Mouse (Mus musculus): Measurements from ENCODE around the gene Msi1. TPM values are rescaled to one million over a fixed set of nuclear protein-coding genes. Genes with fewer than 3 reads are reported as not detected.
A peak's percentile ranks its signal among the peaks of the same experiment; 100 is the strongest.

Gene Msi1
- polyA plus RNA-seq, 1 experiment: 9.1 TPM

DNA sequence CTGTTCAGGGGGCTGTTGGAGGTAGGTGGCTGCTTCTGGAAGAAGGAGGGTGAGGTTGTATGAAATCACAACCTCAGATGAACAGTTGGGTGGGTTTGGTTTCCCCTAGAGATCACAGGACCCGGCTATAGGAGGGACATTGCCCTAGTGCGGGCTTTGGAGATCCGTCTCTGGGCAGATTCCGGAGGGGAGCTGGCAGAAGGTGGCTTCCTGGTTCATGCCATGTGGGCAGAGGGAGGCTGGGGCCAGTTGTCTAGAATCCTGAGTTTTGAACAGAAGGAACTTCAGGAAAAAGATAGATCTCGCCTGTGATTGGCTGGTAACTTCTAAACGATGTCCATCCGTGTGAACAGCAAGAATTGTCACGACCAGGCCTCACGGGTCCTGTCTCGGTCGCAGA lies 3.0 kb downstream of the Msi1 start:
- Histone ChIP-seq H3K27ac (ENCODE audit: insufficient read depth, low read length) (no peak overlapping the region), H3K4me3 (ENCODE audit: insufficient read depth, low read length) (no peak overlapping the region)

DNA sequence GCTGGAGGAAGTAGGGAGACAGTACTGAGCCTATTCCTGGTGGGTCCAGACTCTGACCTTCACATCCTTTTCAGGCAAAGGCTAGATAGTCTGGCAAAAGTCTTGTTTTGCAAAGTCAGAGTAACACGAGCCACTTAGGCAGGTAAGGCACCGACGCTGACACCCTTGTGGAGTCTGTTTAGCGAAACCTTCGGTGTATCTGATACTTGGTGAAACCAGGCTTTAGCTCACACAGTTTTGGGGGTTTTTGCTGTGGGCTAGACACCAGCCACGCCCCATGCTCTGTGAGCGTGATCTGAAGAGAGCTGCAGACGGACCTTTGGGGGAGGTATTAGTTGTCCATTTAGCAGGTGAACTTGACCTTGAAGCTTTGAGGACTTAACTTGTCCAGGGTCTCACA lies 3.8 kb downstream of the Msi1 start:
- Histone ChIP-seq H3K4me1 (ENCODE audit: control insufficient read depth, insufficient read depth, low read length) (peaks cover 4% of the 10 kb centered on the region; the same call in 1 of the 2 replicates), H3K27ac (ENCODE audit: insufficient read depth, low read length) (no peak overlapping the region), H3K4me3 (ENCODE audit: insufficient read depth, low read length) (no peak overlapping the region)
- TF ChIP-seq POLR2A (IDR thresholded peaks at IDR 0.05; ENCODE audit: low read depth, low read length) (no peak), CTCF (IDR thresholded peaks at IDR 0.05; ENCODE audit: borderline replicate concordance, insufficient read depth, low read length) (no peak)

More for the DNA sequence above, 3.0 kb downstream of the Msi1 start:
- TF ChIP-seq POLR2A (IDR thresholded peaks at IDR 0.05; ENCODE audit: low read depth, low read length) (no peak), CTCF (IDR thresholded peaks at IDR 0.05; ENCODE audit: borderline replicate concordance, insufficient read depth, low read length) (no peak)
- H3K4me1 ChIP-seq (ENCODE audit: control insufficient read depth, insufficient read depth, low read length): peaks cover 4% of the 10 kb centered on the region; the same call in 1 of the 2 replicates

DNA sequence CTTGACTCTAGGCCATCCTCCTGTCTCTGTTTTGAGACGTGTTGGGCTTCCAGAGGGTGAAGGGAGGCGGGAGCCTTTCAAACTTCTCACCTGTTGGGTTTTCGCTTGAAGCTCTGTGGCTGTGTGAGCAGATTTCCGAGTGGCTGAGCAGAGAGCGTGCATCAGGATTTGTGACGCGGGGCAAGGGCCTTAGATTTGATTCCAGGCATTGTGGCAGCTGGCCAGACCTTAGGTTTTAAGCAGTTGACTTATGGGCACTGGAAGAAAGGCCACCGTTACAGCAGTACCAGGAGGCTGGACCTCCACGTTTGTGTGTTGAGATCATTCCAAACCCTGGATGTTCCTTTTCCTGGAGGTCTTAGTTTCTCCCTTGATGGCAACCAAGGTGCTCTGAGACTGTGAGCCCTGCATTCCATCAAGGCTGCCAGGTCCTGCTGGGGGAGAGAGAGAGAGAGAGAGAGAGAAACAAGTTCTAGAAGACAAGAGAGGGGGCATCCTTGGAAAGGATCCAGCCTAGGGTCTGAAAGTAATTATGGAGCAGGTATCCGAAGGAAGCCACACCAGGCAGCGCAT lies 5.0 kb downstream of the Msi1 start:
- Histone ChIP-seq H3K4me1 (ENCODE audit: control insufficient read depth, insufficient read depth, low read length) (peaks cover 4% of the 10 kb centered on the region; the same call in 1 of the 2 replicates), H3K4me3 (ENCODE audit: insufficient read depth, low read length) (no peak overlapping the region), H3K27ac (ENCODE audit: insufficient read depth, low read length) (no peak overlapping the region)
- no peak for TF ChIP-seq CTCF (IDR thresholded peaks at IDR 0.05; ENCODE audit: borderline replicate concordance, insufficient read depth, low read length)

DNA sequence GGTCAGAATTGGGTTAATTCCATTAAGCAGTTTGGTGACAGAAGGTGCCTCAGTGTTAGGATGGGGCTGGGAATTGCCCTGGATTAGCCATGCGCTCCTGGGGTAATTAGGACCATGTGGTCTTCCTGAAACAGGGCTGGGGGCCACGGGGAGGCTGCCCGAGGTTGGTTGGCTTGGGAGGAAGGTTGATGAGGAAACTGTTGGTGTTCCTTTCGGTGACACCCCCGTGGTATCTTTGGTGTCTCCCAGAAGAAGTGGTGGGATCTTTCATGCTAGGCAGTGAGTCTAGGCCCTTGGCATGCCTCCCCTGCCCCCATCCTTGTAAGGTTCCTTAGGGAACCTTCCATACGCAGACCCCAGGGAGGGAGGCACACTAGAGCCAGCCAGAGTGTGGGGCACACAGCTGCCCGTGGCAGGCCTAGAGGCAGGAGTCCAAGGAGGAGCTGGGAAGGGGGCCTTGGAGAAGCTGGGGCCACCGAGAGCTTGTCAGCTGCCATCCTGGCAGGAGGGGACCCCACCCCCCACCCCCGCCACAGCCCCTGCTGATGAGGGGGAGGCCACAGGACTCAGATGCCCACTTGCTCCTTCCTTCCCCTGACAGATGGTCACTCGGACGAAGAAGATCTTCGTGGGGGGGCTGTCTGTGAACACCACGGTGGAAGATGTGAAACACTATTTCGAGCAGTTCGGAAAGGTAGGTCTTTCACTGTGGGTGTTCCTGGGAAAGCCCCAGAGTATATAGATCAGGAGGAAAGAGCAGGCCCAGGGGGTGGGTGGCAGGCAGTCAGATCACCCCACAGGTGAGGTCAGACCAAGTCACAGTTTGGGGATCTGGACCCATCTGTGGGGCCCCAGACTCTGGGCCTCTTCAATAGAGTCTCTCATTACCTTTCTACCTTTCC lies 5.7 kb downstream of the Msi1 start:
- no peak overlapping the region for H3K27ac ChIP-seq (ENCODE audit: insufficient read depth, low read length)

DNA sequence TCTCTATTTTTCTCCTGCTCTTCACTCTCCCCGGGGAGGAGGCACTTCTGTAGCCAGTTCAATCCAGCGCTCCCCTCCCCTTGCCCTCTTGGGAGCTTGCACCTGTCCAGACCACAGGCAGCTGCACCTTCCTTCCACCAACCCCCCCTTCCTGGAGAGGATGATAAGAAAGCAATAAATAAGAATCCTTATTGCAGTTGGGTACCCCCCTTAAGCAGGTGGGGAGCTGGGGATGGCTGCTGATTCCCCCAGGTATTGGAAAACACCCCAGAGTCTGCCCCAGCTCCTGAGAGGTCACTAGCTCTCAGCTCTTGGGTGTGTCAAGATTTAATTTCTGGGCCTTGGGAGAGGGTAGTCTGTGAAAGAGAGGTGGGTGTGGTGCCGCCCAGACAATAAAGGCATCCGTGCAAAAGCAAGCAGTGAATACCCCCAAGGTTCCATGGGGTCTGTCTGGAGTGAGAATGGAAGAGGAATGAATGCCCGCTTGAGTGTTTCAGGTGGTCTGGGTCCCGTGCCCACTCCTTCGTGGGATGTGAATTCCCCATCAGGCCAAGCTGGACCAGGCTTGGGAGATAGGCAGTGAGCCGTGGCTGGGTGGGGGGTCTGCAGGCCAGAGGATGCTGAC lies 6.5 kb downstream of the Msi1 start:
- Histone ChIP-seq H3K4me1 (ENCODE audit: control insufficient read depth, insufficient read depth, low read length) (peaks cover 4% of the 10 kb centered on the region; the same call in 1 of the 2 replicates), H3K27ac (ENCODE audit: insufficient read depth, low read length) (no peak overlapping the region), H3K4me3 (ENCODE audit: insufficient read depth, low read length) (no peak overlapping the region; the same call in 1 of the 2 replicates)
- TF ChIP-seq POLR2A (IDR thresholded peaks at IDR 0.05; ENCODE audit: low read depth, low read length): no peak

More for the DNA sequence above, 5.7 kb downstream of the Msi1 start:
- TF ChIP-seq POLR2A (IDR thresholded peaks at IDR 0.05; ENCODE audit: low read depth, low read length) (no peak), CTCF (IDR thresholded peaks at IDR 0.05; ENCODE audit: borderline replicate concordance, insufficient read depth, low read length) (no peak)
- Histone ChIP-seq H3K4me1 (ENCODE audit: control insufficient read depth, insufficient read depth, low read length) (peaks cover 4% of the 10 kb centered on the region; the same call in 1 of the 2 replicates), H3K4me3 (ENCODE audit: insufficient read depth, low read length) (no peak overlapping the region)

DNA sequence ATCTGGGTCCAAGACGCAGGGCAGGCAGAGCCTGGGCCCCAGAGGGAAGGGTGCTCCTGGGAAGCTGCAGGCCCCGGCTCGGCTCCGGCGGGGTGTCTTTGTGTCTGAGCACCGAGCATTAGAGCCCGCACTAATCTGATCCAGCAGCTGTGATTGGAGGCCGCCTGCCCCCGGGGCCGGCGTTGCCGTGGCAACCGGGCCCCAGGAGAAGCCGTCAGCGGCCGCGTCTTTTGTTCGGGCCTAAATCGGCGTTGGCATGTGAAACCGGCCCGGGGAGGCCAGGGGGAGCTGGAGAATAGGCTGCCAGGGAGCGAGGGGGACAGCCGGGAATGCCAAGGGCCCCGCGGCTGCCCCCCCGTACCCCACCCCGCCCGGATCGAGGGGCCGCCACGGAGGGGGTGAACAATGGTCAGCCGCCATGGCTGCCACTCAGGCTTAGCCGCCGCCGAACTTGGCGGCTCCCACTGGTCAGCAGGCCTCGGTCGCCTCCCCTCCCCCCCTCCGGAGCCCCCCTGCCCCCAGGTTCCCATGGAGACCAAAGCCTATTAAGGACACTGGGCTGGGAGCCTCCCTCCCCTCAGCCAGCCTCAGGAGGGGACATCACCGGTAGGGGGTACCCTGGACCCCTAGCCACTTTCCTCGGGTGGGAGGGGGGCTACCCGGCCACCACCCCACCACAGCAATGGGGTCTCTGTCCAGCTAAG lies 7.2 kb downstream of the Msi1 start:
- Histone ChIP-seq H3K4me1 (ENCODE audit: control insufficient read depth, insufficient read depth, low read length) (peaks cover 4% of the 10 kb centered on the region; the same call in 1 of the 2 replicates), H3K4me3 (ENCODE audit: insufficient read depth, low read length) (no peak overlapping the region; the same call in 1 of the 2 replicates), H3K27ac (ENCODE audit: insufficient read depth, low read length) (no peak overlapping the region)
- TF ChIP-seq CTCF (IDR thresholded peaks at IDR 0.05; ENCODE audit: borderline replicate concordance, insufficient read depth, low read length): no peak
- TF ChIP-seq POLR2A (IDR thresholded peaks at IDR 0.05; ENCODE audit: low read depth, low read length): peak; percentile 39; the same call in 1 of the 2 replicates

DNA sequence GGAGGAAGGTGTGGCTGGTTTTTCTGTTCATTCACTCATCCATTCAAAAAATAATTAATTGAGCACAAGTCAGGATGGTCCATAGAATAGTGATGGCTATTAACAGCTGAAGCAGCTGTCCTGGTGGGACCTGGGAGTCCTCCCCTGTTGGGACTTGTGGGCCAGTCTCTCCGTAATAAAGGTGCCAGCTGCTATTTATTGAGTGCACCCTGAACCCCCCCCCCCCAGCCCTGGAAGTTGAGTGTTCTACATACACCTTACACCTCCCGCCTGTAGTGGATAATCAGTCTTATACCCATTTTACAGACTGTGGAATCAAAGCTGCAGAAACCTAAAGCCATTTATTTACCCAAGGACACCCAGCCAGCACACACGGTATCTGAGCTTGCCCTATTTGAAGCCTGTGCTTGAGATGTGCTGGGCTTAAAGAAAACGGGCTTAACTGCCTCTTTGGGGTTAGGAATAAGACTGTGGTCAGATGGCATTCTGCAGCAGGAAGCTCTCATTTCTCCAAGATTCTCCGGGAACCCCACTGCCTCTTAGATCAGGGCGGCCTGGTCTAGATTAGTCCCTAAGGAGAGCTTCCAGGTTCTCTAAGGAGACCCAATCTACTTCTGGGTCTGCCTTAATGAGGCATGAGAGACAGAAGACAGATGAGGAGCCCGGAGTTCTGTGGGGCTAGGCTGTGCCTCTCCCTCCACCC lies 8.0 kb downstream of the Msi1 start:
- no peak overlapping the region for H3K4me3 ChIP-seq (ENCODE audit: insufficient read depth, low read length)
- H3K27ac ChIP-seq (ENCODE audit: insufficient read depth, low read length): no peak overlapping the region
- H3K4me1 ChIP-seq (ENCODE audit: control insufficient read depth, insufficient read depth, low read length): peaks cover 4% of the 10 kb centered on the region; the same call in 1 of the 2 replicates
- TF ChIP-seq POLR2A (IDR thresholded peaks at IDR 0.05; ENCODE audit: low read depth, low read length) (no peak), CTCF (IDR thresholded peaks at IDR 0.05; ENCODE audit: borderline replicate concordance, insufficient read depth, low read length) (no peak)

DNA sequence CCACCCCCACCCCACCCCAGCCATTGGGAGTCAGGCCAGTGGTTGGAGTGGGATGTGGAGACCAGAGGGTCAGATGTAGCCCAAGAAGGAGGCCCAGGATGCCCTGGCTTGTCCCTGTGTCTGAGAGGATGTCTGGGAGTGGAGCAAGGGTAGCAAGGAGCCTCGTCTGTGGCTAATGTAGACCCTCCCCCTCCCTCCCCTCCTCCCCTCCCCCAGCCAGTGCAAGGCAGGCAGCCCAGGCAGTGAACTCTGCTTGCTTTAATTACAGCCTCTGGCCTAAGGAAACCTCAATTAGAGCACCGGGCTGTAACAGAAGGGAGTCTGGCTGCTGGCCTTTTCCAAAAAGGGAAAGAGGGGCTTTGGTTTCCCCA lies 8.5 kb downstream of the Msi1 start:
- Histone ChIP-seq H3K4me3 (ENCODE audit: insufficient read depth, low read length) (no peak overlapping the region), H3K4me1 (ENCODE audit: control insufficient read depth, insufficient read depth, low read length) (peaks cover 4% of the 10 kb centered on the region; the same call in 1 of the 2 replicates), H3K27ac (ENCODE audit: insufficient read depth, low read length) (no peak overlapping the region)
- no peak for TF ChIP-seq CTCF (IDR thresholded peaks at IDR 0.05; ENCODE audit: borderline replicate concordance, insufficient read depth, low read length)
- TF ChIP-seq POLR2A (IDR thresholded peaks at IDR 0.05; ENCODE audit: low read depth, low read length): no peak

DNA sequence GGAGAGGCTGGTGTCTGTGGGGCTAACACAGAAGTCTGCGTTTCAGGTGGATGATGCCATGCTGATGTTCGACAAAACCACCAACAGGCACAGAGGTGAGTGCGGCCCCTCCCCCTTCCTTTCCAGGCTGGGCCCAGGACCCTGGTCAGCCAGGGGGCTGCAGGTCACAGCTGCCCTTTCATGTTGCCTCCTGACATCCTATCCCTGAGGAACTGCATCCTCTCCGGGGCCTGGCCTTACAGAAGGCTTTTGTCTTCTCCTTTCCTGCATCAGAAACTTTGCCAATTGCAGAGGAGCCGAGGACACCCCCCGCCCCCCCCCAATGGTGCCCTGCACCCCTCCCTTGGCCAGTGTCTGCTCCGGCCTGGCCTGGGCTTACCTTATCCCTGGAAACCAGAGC lies 9.3 kb downstream of the Msi1 start:
- Histone ChIP-seq H3K4me3 (ENCODE audit: insufficient read depth, low read length) (no peak overlapping the region), H3K27ac (ENCODE audit: insufficient read depth, low read length) (no peak overlapping the region), H3K4me1 (ENCODE audit: control insufficient read depth, insufficient read depth, low read length) (peaks cover 4% of the 10 kb centered on the region; the same call in 1 of the 2 replicates)
- TF ChIP-seq POLR2A (IDR thresholded peaks at IDR 0.05; ENCODE audit: low read depth, low read length): no peak
- no peak for TF ChIP-seq CTCF (IDR thresholded peaks at IDR 0.05; ENCODE audit: borderline replicate concordance, insufficient read depth, low read length)

Measured in embryonic fibroblast, embryonic 13.5 days (primary cell).